In genomic region chr5:117120489-117121466, GRCm38 (mm10) we compare ENCODE assay signal across 8 mouse cellular contexts. TPM values are rescaled to one million over a fixed set of nuclear protein-coding genes. Genes with fewer than 3 reads are reported as not detected.
DNase-seq lines count a peak whose midpoint lies in the region; ATAC-seq and TF ChIP-seq lines count a peak whose summit lies in the region.

No protein-coding gene starts in this region.

- 3% methylated on average over 40 of the region's 40 CpGs for WGBS in heart, adult 2 months
- WGBS in forebrain, embryonic 13.5 days: under 1% methylated on average over 39 of the region's 40 CpGs

- intact Hi-C loops in heart, adult 2 months (cut with DNase I): loop anchor here (5.0 kb wide), 1 partner anchor 37 kb away; no protein-coding TSS in a partner anchor

- peak overlapping the region; percentile 92 for H3K4me2 ChIP-seq in forebrain, embryonic 13.5 days
- peak overlapping the region; percentile 95 for H3K4me2 ChIP-seq in myocyte (ENCODE audit: low read depth)

- peak overlapping the region; percentile 42 for H3ac ChIP-seq in myocyte (ENCODE audit: control insufficient read depth, insufficient read length)

- no peak for TF ChIP-seq CTCF in heart, adult 2 months (IDR thresholded peaks at IDR 0.05)

- ATAC-seq in forebrain, embryonic 13.5 days: no peak; the same call in 1 of the 2 replicates

- peak overlapping the region; percentile 89 for H3K4me3 ChIP-seq in heart, adult 2 months
- H3K4me3 ChIP-seq in forebrain, embryonic 13.5 days: peak overlapping the region; percentile 72
- peak overlapping the region; percentile 66 for H3K4me3 ChIP-seq in myocyte

- no peaks in the 10 kb centered on the region for H3K9me3 ChIP-seq in forebrain, embryonic 13.5 days (replicated peaks)

- peak overlapping the region; percentile 80 for H3K9ac ChIP-seq in heart, adult 2 months (ENCODE audit: low read depth, low read length)
- H3K9ac ChIP-seq in forebrain, embryonic 13.5 days: peak overlapping the region; percentile 70

- peak overlapping the region; percentile 67 for H3K27ac ChIP-seq in heart, adult 2 months
- H3K27ac ChIP-seq in forebrain, embryonic 13.5 days: no peak overlapping the region

- H3K27me3 ChIP-seq in heart, adult 2 months (ENCODE audit: control insufficient read depth, insufficient read depth, low read length): no peaks in the 10 kb centered on the region
- H3K27me3 ChIP-seq in forebrain, embryonic 13.5 days: peaks cover 8% of the 10 kb centered on the region; the same call in 1 of the 2 replicates
- H3K27me3 ChIP-seq in myocyte (ENCODE audit: control insufficient read depth, insufficient read depth, insufficient read length): no peaks in the 10 kb centered on the region

- H3K79me2 ChIP-seq in heart, adult 2 months (replicated peaks; ENCODE audit: control insufficient read depth, insufficient read depth, low read length): no peaks in the 10 kb centered on the region; the same call in 1 of the 2 replicates
- H3K79me2 ChIP-seq in myocyte (ENCODE audit: control insufficient read depth, insufficient read depth): no peaks in the 10 kb centered on the region

- H3K4me1 ChIP-seq in heart, adult 2 months (ENCODE audit: control insufficient read depth, insufficient read depth, low read length): peaks cover 1% of the 10 kb centered on the region; the same call in 1 of the 2 replicates
- H3K4me1 ChIP-seq in forebrain, embryonic 13.5 days: peaks cover 24% of the 10 kb centered on the region

- peak; percentile 29 to 53 for DNase-seq in heart, adult 2 months
- DNase-seq in heart, adult 8-10 months (ENCODE audit: low spot score): no peak
- peak; percentile 45 for DNase-seq in Muller cell, postnatal 12 days (ENCODE audit: inconsistent ontology term)
- peak; percentile 40 for DNase-seq in kidney, postnatal 10 days
- no peak for DNase-seq in layer of hippocampus, adult 18-20 months (ENCODE audit: low spot score in 2 of 2)
- DNase-seq in ovary, postnatal 10 days (ENCODE audit: low spot score): no peak

- no peak for TF ChIP-seq POLR2A in heart, adult 2 months (IDR thresholded peaks at IDR 0.05; ENCODE audit: insufficient read depth, low read depth, low read length)
- no peak for TF ChIP-seq POLR2A in myocyte (IDR thresholded peaks at IDR 0.05; ENCODE audit: insufficient read length, low read depth)

- no peaks in the 10 kb centered on the region for H3K36me3 ChIP-seq in heart, adult 2 months (ENCODE audit: control insufficient read depth, insufficient read depth, low read length)
- H3K36me3 ChIP-seq in forebrain, embryonic 13.5 days (ENCODE audit: poor library complexity, severe bottlenecking): no peaks in the 10 kb centered on the region
- no peaks in the 10 kb centered on the region for H3K36me3 ChIP-seq in myocyte (ENCODE audit: control insufficient read depth, insufficient read depth)

- no peak for TF ChIP-seq EP300 in heart, adult 2 months (IDR thresholded peaks at IDR 0.05; ENCODE audit: insufficient read depth, low read depth, low read length)

TF ChIP-seq in myocyte, 11 proteins besides CTCF, POLR2A, EP300 and RAD21:
- TF ChIP-seq TCF3 (IDR thresholded peaks at IDR 0.05; ENCODE audit: insufficient read length, low read depth) (no peak), CEBPB (IDR thresholded peaks at IDR 0.05; ENCODE audit: insufficient read depth, poor library complexity, severe bottlenecking) (no peak), E2F4 (IDR thresholded peaks at IDR 0.05; ENCODE audit: insufficient read depth) (no peak), REST (IDR thresholded peaks at IDR 0.05; ENCODE audit: insufficient read depth, insufficient read length) (no peak), MYOD1 (IDR thresholded peaks at IDR 0.05; ENCODE audit: control insufficient read depth in 1 of 3, insufficient read length in 2 of 3, low read depth in 2 of 3) (no peak)

RNA-seq across cellular contexts. Expression of gene Taok3, which starts 0.8 kb away (rescaled TPM):
- 1 to 10 TPM; 6.2 to 7.8 TPM for total RNA-seq in heart, adult 2 months (2021)
- polyA plus RNA-seq in heart, adult 2 months (2012; rRNA removed): 3.1 and 4.7 TPM in 2 replicates
- 1 to 10 TPM; 6.1 to 8.4 (median 6.3) TPM for total RNA-seq in heart, adult 8-10 months (2022)
- polyA plus RNA-seq in forebrain, embryonic 13.5 days (2015; fragmentation: Nextera tagmentation; extraction: Ambion mirVana): 29.8 and 30.7 TPM in 2 replicates
- polyA plus RNA-seq in myocyte (2012; fragmentation: generic; extraction: Trizol): 7.7 TPM
- 10 to 100 TPM; 59.1 to 61.8 TPM for total RNA-seq in layer of hippocampus, adult 18-20 months (2021)

RNA-seq across cellular contexts. Expression of gene Suds3, which starts 4.9 kb away (rescaled TPM):
- total RNA-seq in heart, adult 2 months (2021): 100 to 1,000 TPM in 1 of 2 experiments, 10 to 100 TPM in 1; 76.8 to 112 TPM
- polyA plus RNA-seq in heart, adult 2 months (2012; rRNA removed): 44.7 and 55.9 TPM in 2 replicates
- 100 to 1,000 TPM in 1 of 4 experiments, 10 to 100 TPM in 3; 75.9 to 101 (median 94.1) TPM for total RNA-seq in heart, adult 8-10 months (2022)
- 79.0 and 83.5 TPM in 2 replicates for polyA plus RNA-seq in forebrain, embryonic 13.5 days (2015; fragmentation: Nextera tagmentation; extraction: Ambion mirVana)
- polyA plus RNA-seq in myocyte (2012; fragmentation: generic; extraction: Trizol): 77.0 TPM
- total RNA-seq in layer of hippocampus, adult 18-20 months (2021): 100 to 1,000 TPM; 132 to 151 TPM

Comparison
In these comparisons a context has a peak if more than half of its experiments do, and no peak if none do; other contexts are left out.
1. DNase-seq: peak in heart, adult 2 months (2 of 2), Muller cell, postnatal 12 days (single experiment) and kidney, postnatal 10 days (single experiment); none in heart, adult 8-10 months (single experiment), layer of hippocampus, adult 18-20 months (0 of 2) and ovary, postnatal 10 days (single experiment).
2. RNA of gene Taok3, which starts 0.8 kb away (total RNA-seq): 59.1 to 61.8 TPM in layer of hippocampus, adult 18-20 months; 6.2 to 7.8 TPM in heart, adult 2 months and 6.1 to 8.4 TPM in heart, adult 8-10 months; every median in the first group is over 4 times any median in the second.
3. Peak in every context shown above with its lines, with median percentiles within 50 percentile points of each other: H3K4me3 ChIP-seq.